Mouse (Mus musculus): Measurements from ENCODE around the gene Serp2. TPM values are rescaled to one million over a fixed set of nuclear protein-coding genes. Genes with fewer than 3 reads are reported as not detected.

The Serp2 gene
- total RNA-seq, 2 experiments from 2014 or later, result 0.64 TPM; not detected in 1

- no peak for TF ChIP-seq CTCF (IDR thresholded peaks at IDR 0.05)
- Histone ChIP-seq H3K27ac (no peak overlapping the region), H3K4me3 (no peak overlapping the region)
- intact Hi-C loops (cut with DNase I), result no loop called here
- DNase-seq, result no peak
Measured at GRCm38 (mm10) chr14:76497187-76497586, 59.5 kb downstream of the Serp2 start.

- Histone ChIP-seq H3K4me3 (no peak overlapping the region), H3K27ac (no peak overlapping the region)
- TF ChIP-seq CTCF (IDR thresholded peaks at IDR 0.05), result no peak
- intact Hi-C loops (cut with DNase I), result no loop called here
- DNase-seq, result no peak
Measured at GRCm38 (mm10) chr14:76495022-76495421, 61.7 kb downstream of the Serp2 start.

GRCm38 (mm10) chr14:76489128-76489527 is 67.6 kb downstream of the Serp2 start:
- H3K27ac ChIP-seq, result no peak overlapping the region
- TF ChIP-seq CTCF (IDR thresholded peaks at IDR 0.05), result no peak
- no peak overlapping the region for H3K4me3 ChIP-seq
- intact Hi-C loops (cut with DNase I), result no loop called here
- DNase-seq, result peak; percentile 27

DNA sequence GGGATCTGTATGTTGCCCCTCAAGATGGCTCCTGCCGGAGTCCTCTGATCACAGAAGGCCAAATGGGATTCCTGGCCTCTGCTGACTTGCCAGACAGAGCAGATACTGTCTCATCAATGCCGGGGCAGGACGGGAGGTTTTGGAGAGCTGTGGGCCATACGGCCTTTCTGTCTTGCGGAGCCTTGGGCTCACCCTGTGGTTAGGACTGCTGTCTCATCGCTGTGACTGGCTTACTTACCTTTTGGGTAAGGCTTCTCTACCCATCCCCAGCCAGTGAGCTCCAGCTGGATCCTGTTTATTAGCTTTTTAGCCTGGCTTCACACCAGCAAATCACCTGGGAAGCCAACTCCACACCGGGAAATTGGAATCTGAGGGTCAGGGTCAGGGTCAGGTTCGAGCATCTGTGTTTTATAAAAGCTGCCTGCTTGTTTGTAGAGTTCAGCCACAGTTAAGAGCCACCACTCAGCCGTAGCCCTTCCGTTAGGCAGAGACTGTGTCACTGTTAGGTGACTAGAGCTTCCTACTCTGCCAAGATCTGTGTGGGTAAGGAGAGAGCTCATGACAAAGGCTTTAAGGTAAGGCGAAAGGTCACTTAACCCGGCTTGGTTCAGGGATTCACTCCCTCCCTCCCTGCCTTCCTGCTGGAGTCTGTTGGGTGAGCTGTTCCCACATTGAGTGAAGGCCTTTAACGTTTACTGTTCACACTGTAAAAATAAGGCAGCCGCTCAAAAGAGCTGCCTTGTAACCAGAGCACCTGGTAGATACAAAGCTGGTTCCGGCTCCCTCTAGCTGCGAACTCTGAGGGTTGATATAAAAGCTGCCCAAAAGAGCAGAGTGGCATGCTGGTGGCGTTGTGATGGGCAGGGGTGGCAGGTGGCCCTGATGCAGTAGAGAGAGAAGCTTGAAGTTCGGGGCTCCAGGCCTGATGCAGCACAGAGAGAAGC is 68.3 kb downstream of the Serp2 start:
- Histone ChIP-seq H3K27ac (no peak overlapping the region), H3K4me3 (no peak overlapping the region)
- no peak for TF ChIP-seq CTCF (IDR thresholded peaks at IDR 0.05)
- intact Hi-C loops (cut with DNase I), result no loop called here
- DNase-seq, result peak; percentile 10

DNA sequence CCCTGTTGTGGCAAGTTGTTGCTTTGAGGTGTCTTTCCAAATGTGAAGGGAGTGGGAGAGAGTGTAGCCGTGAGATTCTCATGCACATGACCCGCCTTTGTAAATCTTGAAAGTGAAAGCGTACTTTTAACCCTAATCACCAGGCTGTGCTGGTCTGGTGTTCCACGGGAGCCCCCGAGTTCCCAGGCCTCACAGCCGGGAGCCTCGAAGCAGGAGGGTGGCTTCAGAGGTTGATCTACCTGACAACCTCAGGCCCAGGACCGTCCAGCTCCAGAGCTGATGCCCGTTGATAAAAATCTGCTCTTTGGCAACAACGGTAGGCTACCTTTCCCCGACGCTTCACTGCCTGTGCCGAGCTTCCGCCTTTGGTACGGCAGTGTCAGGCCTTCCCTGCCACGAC is 69.1 kb downstream of the Serp2 start:
- Histone ChIP-seq H3K27ac (no peak overlapping the region), H3K4me3 (no peak overlapping the region)
- DNase-seq, result peak; percentile 13
- no peak for TF ChIP-seq CTCF (IDR thresholded peaks at IDR 0.05)
- intact Hi-C loops (cut with DNase I), result no loop called here

- TF ChIP-seq CTCF (IDR thresholded peaks at IDR 0.05), result no peak
- intact Hi-C loops (cut with DNase I), result no loop called here
Measured at GRCm38 (mm10) chr14:76483701-76484100, 73.0 kb downstream of the Serp2 start.

More at GRCm38 (mm10) chr14:76483701-76484100, 73.0 kb downstream of the Serp2 start:
- Histone ChIP-seq H3K27ac (no peak overlapping the region), H3K4me3 (no peak overlapping the region)
- no peak for DNase-seq

Other genes with a start within 250 kb of the Serp2 start
- 100 to 1,000 TPM; 131 to 151 TPM for gene Tsc22d1, start 141.9 kb downstream of the Serp2 start, total RNA-seq (2021)

All from gastrocnemius, adult 2 months (tissue).